Mouse (Mus musculus) forebrain, embryonic 15.5 days (tissue): Measurements from ENCODE around the gene Lce3d. TPM values are rescaled to one million over a fixed set of nuclear protein-coding genes. Genes with fewer than 3 reads are reported as not detected.

Experiments used
- ATAC-seq: fragments of 200-750 bp; cut with Nextera tagmentation; replicated peaks from 2 replicates; pipeline ENCODE4 v1.8.0; 2017; ENCODE audit warnings: mild to moderate bottlenecking, moderate TSS enrichment, moderate library complexity
- H3K27ac ChIP-seq: fragments of 300-500 bp; sonication (generic); replicated peaks from 2 replicates; pipeline ENCODE4 v1.5.1; 2015; ENCODE audit warnings: mild to moderate bottlenecking, inconsistent platforms
- H3K27me3 ChIP-seq: fragments of 300-500 bp; sonication (generic); 2 replicates; pipeline ENCODE4 v1.6.1; 2015; ENCODE audit warnings: inconsistent platforms
- H3K36me3 ChIP-seq: fragments of 300-500 bp; sonication (generic); 2 replicates; pipeline ENCODE4 v1.6.1; 2015; ENCODE audit warnings: mild to moderate bottlenecking, inconsistent platforms
- H3K4me1 ChIP-seq: fragments of 300-500 bp; sonication (generic); 2 replicates; pipeline ENCODE4 v1.6.1; 2015; ENCODE audit warnings: inconsistent platforms
- H3K4me2 ChIP-seq: fragments of 300-500 bp; sonication (generic); replicated peaks from 2 replicates; pipeline ENCODE4 v1.6.1; 2015; ENCODE audit warnings: mild to moderate bottlenecking, inconsistent platforms
- H3K4me3 ChIP-seq: fragments of 300-500 bp; sonication (generic); 2 replicates; pipeline ENCODE4 v1.5.1; 2015; ENCODE audit warnings: mild to moderate bottlenecking, inconsistent platforms
- H3K9ac ChIP-seq: fragments of 300-500 bp; sonication (generic); replicated peaks from 2 replicates; pipeline ENCODE4 v1.6.1; 2015; ENCODE audit warnings: mild to moderate bottlenecking, inconsistent platforms
- H3K9me3 ChIP-seq: fragments of 300-500 bp; sonication (generic); 2 replicates; pipeline ENCODE4 v1.6.1; 2016; ENCODE audit warnings: inconsistent platforms
- WGBS: fragments of 180-500 bp; shearing (Covaris S2); methylation state at CpG from one replicate; pipeline ENCODE4 v1.1.7; 2015; ENCODE audit warnings: mixed read lengths; 5-methylcytosine and 5-hydroxymethylcytosine counted together
- polyA plus RNA-seq: library from polyadenylated mRNA; unstranded; fragments of >200 nt; fragmentation: Nextera tagmentation; extraction: Ambion mirVana; gene quantifications from 2 replicates; pipeline ENCODE4 v1.2.1, GENCODE M21; 2015

Lce3d gene
- not detected in 2 replicates for polyA plus RNA-seq

GRCm38 (mm10) chr3:92957090-92957489 is at the start of gene Lce3d:
Lce3d (plus strand) TSS chr3:92957390.
- no peak within 1 kb of the TSS for H3K4me3 ChIP-seq
- no peaks in the 10 kb centered on the region for H3K27me3 ChIP-seq
- H3K9me3 ChIP-seq, result no peaks in the 10 kb centered on the region
- H3K27ac ChIP-seq, result no peak within 1 kb of the TSS
- H3K9ac ChIP-seq, result no peak within 1 kb of the TSS
- no peak for ATAC-seq
- H3K4me1 ChIP-seq, result no peaks in the 10 kb centered on the region
- no peaks in the 10 kb centered on the region for H3K36me3 ChIP-seq
- no peak within 1 kb of the TSS for H3K4me2 ChIP-seq
- 96% methylated on average over 1 of the region's 1 CpGs for WGBS

GRCm38 (mm10) chr3:92907571-92907970 is 49.6 kb upstream of the Lce3d start:
- H3K4me1 ChIP-seq, result no peaks in the 10 kb centered on the region
- 24% methylated on average over 4 of the region's 4 CpGs for WGBS
- no peak overlapping the region for H3K9ac ChIP-seq
- H3K27me3 ChIP-seq, result no peaks in the 10 kb centered on the region
- no peak for ATAC-seq
- no peaks in the 10 kb centered on the region for H3K9me3 ChIP-seq
- no peak overlapping the region for H3K27ac ChIP-seq
- no peaks in the 10 kb centered on the region for H3K36me3 ChIP-seq
- H3K4me3 ChIP-seq, result no peak overlapping the region
- no peak overlapping the region for H3K4me2 ChIP-seq

GRCm38 (mm10) chr3:92920364-92920763 is 36.8 kb upstream of the Lce3d start:
- no peaks in the 10 kb centered on the region for H3K27me3 ChIP-seq
- no peak overlapping the region for H3K9ac ChIP-seq
- no peaks in the 10 kb centered on the region for H3K36me3 ChIP-seq
- H3K27ac ChIP-seq, result no peak overlapping the region
- H3K4me3 ChIP-seq, result no peak overlapping the region
- H3K4me2 ChIP-seq, result no peak overlapping the region
- H3K9me3 ChIP-seq, result no peaks in the 10 kb centered on the region
- H3K4me1 ChIP-seq, result no peaks in the 10 kb centered on the region
- ATAC-seq, result no peak
- 71% methylated on average over 4 of the region's 4 CpGs for WGBS

- H3K9me3 ChIP-seq, result no peaks in the 10 kb centered on the region
- no peak within 1 kb of the TSS for H3K27ac ChIP-seq
- ATAC-seq, result no peak
- H3K4me3 ChIP-seq, result no peak within 1 kb of the TSS
- H3K36me3 ChIP-seq, result no peaks in the 10 kb centered on the region
- H3K27me3 ChIP-seq, result no peaks in the 10 kb centered on the region
- no peaks in the 10 kb centered on the region for H3K4me1 ChIP-seq
- H3K9ac ChIP-seq, result no peak within 1 kb of the TSS
- 83% methylated on average over 2 of the region's 2 CpGs for WGBS
- H3K4me2 ChIP-seq, result no peak within 1 kb of the TSS
Observed at GRCm38 (mm10) chr3:92926130-92926529, 31.1 kb upstream of the Lce3d start, which contains the start of gene Lce3a. Lce3a (minus strand) TSS chr3:92926230.

GRCm38 (mm10) chr3:92932679-92933078 is 24.5 kb upstream of the Lce3d start, which contains the start of gene Lce3b:
Lce3b (plus strand) TSS chr3:92932979.
- no peak for ATAC-seq
- Histone ChIP-seq H3K27ac (no peak within 1 kb of the TSS), H3K9me3 (no peaks in the 10 kb centered on the region), H3K9ac (no peak within 1 kb of the TSS), H3K27me3 (no peaks in the 10 kb centered on the region), H3K4me3 (no peak within 1 kb of the TSS), H3K4me2 (no peak within 1 kb of the TSS), H3K4me1 (no peaks in the 10 kb centered on the region), H3K36me3 (no peaks in the 10 kb centered on the region)
- WGBS, result 55% methylated on average over 2 of the region's 2 CpGs

GRCm38 (mm10) chr3:92944186-92944585 is 13.0 kb upstream of the Lce3d start, which contains the start of gene Lce3c:
Lce3c (plus strand) TSS chr3:92944486.
- H3K9ac ChIP-seq, result no peak within 1 kb of the TSS
- no peak within 1 kb of the TSS for H3K27ac ChIP-seq
- H3K4me1 ChIP-seq, result no peaks in the 10 kb centered on the region
- 88% methylated on average over 1 of the region's 1 CpGs for WGBS
- H3K4me3 ChIP-seq, result no peak within 1 kb of the TSS
- no peaks in the 10 kb centered on the region for H3K36me3 ChIP-seq
- no peak for ATAC-seq
- no peaks in the 10 kb centered on the region for H3K9me3 ChIP-seq
- no peak within 1 kb of the TSS for H3K4me2 ChIP-seq
- H3K27me3 ChIP-seq, result no peaks in the 10 kb centered on the region

- Histone ChIP-seq H3K4me3 (no peak within 1 kb of the TSS), H3K27ac (no peak within 1 kb of the TSS), H3K9ac (no peak within 1 kb of the TSS), H3K4me2 (no peak within 1 kb of the TSS), H3K4me1 (no peaks in the 10 kb centered on the region), H3K36me3 (no peaks in the 10 kb centered on the region), H3K27me3 (no peaks in the 10 kb centered on the region), H3K9me3 (no peaks in the 10 kb centered on the region)
- 94% methylated on average over 2 of the region's 2 CpGs for WGBS
- no peak for ATAC-seq
Observed at GRCm38 (mm10) chr3:92966761-92967160, 9.6 kb downstream of the Lce3d start, which contains the start of gene Lce3e. Lce3e (plus strand) TSS chr3:92967061.

- Histone ChIP-seq H3K4me3 (no peak overlapping the region), H3K27me3 (no peaks in the 10 kb centered on the region), H3K9ac (no peak overlapping the region), H3K36me3 (no peaks in the 10 kb centered on the region), H3K4me2 (no peak overlapping the region), H3K9me3 (no peaks in the 10 kb centered on the region), H3K4me1 (no peaks in the 10 kb centered on the region), H3K27ac (no peak overlapping the region)
- no peak for ATAC-seq
- WGBS, result 75% methylated on average over 2 of the region's 2 CpGs
Observed at GRCm38 (mm10) chr3:92978484-92978883, 21.3 kb downstream of the Lce3d start.

- Histone ChIP-seq H3K36me3 (no peaks in the 10 kb centered on the region), H3K27me3 (no peaks in the 10 kb centered on the region), H3K4me3 (no peak within 1 kb of the TSS), H3K9ac (no peak within 1 kb of the TSS), H3K9me3 (no peaks in the 10 kb centered on the region), H3K4me2 (no peak within 1 kb of the TSS), H3K4me1 (no peaks in the 10 kb centered on the region), H3K27ac (no peak within 1 kb of the TSS)
- ATAC-seq, result no peak
Observed at GRCm38 (mm10) chr3:92991926-92992325, 34.7 kb downstream of the Lce3d start, which contains the start of gene Lce3f. Lce3f (plus strand) TSS chr3:92992226.

- H3K9me3 ChIP-seq, result no peaks in the 10 kb centered on the region
- no peak overlapping the region for H3K9ac ChIP-seq
- H3K4me1 ChIP-seq, result peaks cover 2% of the 10 kb centered on the region; the same call in 1 of the 2 replicates
- no peak overlapping the region for H3K4me2 ChIP-seq
- no peaks in the 10 kb centered on the region for H3K27me3 ChIP-seq
- 4% methylated on average over 7 of the region's 7 CpGs for WGBS
- H3K27ac ChIP-seq, result no peak overlapping the region
- H3K4me3 ChIP-seq, result no peak overlapping the region
- no peaks in the 10 kb centered on the region for H3K36me3 ChIP-seq
- ATAC-seq, result peak; percentile 94
Observed at GRCm38 (mm10) chr3:92998691-92999090, 41.5 kb downstream of the Lce3d start.

GRCm38 (mm10) chr3:93000621-93001020 is 43.4 kb downstream of the Lce3d start:
- no peak overlapping the region for H3K4me2 ChIP-seq
- H3K36me3 ChIP-seq, result no peaks in the 10 kb centered on the region
- H3K27me3 ChIP-seq, result no peaks in the 10 kb centered on the region
- H3K9me3 ChIP-seq, result no peaks in the 10 kb centered on the region
- no peak for ATAC-seq
- peaks cover 2% of the 10 kb centered on the region; the same call in 1 of the 2 replicates for H3K4me1 ChIP-seq
- no peak overlapping the region for H3K4me3 ChIP-seq
- no peak overlapping the region for H3K27ac ChIP-seq
- 82% methylated on average over 3 of the region's 3 CpGs for WGBS
- H3K9ac ChIP-seq, result no peak overlapping the region

- H3K9ac ChIP-seq, result no peak overlapping the region
- H3K4me1 ChIP-seq, result peaks cover 2% of the 10 kb centered on the region; the same call in 1 of the 2 replicates
- H3K4me2 ChIP-seq, result no peak overlapping the region
- WGBS, result 38% methylated on average over 4 of the region's 4 CpGs
- peak; percentile 70; the same call in 1 of the 2 replicates for ATAC-seq
- no peak overlapping the region for H3K27ac ChIP-seq
- H3K27me3 ChIP-seq, result no peaks in the 10 kb centered on the region
- H3K4me3 ChIP-seq, result no peak overlapping the region
- H3K9me3 ChIP-seq, result no peaks in the 10 kb centered on the region
- no peaks in the 10 kb centered on the region for H3K36me3 ChIP-seq
Observed at GRCm38 (mm10) chr3:93002843-93003242, 45.7 kb downstream of the Lce3d start.
